Mouse (Mus musculus): Measurements from ENCODE around the gene Grm2. TPM values are rescaled to one million over a fixed set of nuclear protein-coding genes. Genes with fewer than 3 reads are reported as not detected.
"Not testable (repeated sequence)": the region's sequence is repeated elsewhere in the genome, so short reads cannot be mapped to it uniquely, and the experiment has no call there.

Grm2 gene
- polyA plus RNA-seq, 1 experiment from 2014 or later: not detected

DNA sequence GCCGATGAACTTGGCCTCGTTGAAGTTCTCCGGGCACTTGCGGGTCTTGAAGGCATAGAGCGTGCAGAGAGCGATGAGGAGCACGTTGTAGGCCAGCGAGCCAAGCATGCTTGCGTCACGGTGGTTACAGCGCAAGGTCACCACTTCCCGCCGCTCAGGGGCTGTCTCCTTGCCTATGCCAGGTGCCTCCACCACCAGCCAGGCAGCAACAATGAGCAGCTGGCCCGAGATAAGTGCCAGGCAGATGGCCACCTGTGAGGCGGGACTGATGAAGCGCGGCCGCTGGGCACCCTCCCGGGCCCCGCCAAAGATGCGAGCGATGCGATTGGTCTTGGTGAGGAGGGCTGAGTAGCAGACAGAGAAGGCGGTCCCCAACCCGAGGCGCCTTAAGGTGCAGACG lies 8.7 kb downstream of the Grm2 start:
- peaks cover 18% of the 10 kb centered on the region for H3K27me3 ChIP-seq (ENCODE audit: control insufficient read depth, insufficient read depth, low read length)
- ATAC-seq (ENCODE audit: insufficient number of reproducible peaks, insufficient read depth, low FRiP score, low read depth): no peak
- no peak overlapping the region for H3K27ac ChIP-seq (replicated peaks in 1 of 2; ENCODE audit: control insufficient read depth in 1 of 2, insufficient read depth in 1 of 2, low read depth in 2 of 2, low read length in 2 of 2)
- WGBS: 58% methylated on average over 27 of the region's 27 CpGs
- no peak overlapping the region for H3K9ac ChIP-seq (ENCODE audit: low read length)
- H3K4me2 ChIP-seq (ENCODE audit: low read length): no peak overlapping the region
- H3K36me3 ChIP-seq (ENCODE audit: control insufficient read depth, insufficient read depth, low read length): no peaks in the 10 kb centered on the region
- no peak overlapping the region for H3K4me3 ChIP-seq (ENCODE audit: control insufficient read depth in 1 of 2, insufficient read depth in 1 of 2, low read depth in 1 of 2, low read length in 2 of 2)
- no peaks in the 10 kb centered on the region for H3K9me3 ChIP-seq (ENCODE audit: control insufficient read depth, low read length)
- H3K4me1 ChIP-seq (ENCODE audit: control insufficient read depth in 2 of 2, insufficient read depth in 2 of 2, low read length in 2 of 2): no peaks in the 10 kb centered on the region

DNA sequence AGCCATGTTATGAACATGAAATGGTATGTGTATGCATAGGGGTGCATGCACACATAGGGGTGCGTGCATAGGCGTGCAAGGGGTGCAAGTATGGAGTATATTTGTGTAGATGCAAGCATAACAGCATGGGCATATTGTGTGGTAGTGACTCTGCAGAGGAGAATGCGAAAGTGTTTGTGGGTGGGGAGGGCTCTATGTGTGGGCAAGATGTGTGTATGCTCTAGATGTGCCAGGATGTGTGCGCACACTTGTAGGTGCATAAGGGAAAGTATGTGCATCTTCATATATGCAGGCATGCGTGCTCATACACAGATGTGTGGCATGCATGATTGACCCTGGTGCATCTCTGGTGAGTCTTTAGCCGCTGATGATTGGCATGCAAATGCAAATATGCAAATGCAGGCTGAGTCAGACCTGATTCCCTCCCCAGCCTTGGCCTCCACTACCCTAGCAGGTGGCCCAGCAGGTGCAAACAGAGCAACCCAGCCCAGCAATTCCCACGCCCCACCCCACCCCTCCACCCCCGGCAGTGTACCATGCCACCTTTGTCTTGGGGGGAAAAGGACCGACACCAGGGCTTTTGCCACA lies 10.1 kb downstream of the Grm2 start:
- no peak for ATAC-seq (ENCODE audit: insufficient number of reproducible peaks, insufficient read depth, low FRiP score, low read depth)
- 75% methylated on average over 9 of the region's 9 CpGs for WGBS
- H3K27me3 ChIP-seq (ENCODE audit: control insufficient read depth, insufficient read depth, low read length): peaks cover 15% of the 10 kb centered on the region
- H3K27ac ChIP-seq (replicated peaks in 1 of 2; ENCODE audit: control insufficient read depth in 1 of 2, insufficient read depth in 1 of 2, low read depth in 2 of 2, low read length in 2 of 2): no peak overlapping the region
- H3K9ac ChIP-seq (ENCODE audit: low read length): no peak overlapping the region
- no peak overlapping the region for H3K4me3 ChIP-seq (ENCODE audit: control insufficient read depth in 1 of 2, insufficient read depth in 1 of 2, low read depth in 1 of 2, low read length in 2 of 2)
- H3K4me1 ChIP-seq (ENCODE audit: control insufficient read depth in 2 of 2, insufficient read depth in 2 of 2, low read length in 2 of 2): no peaks in the 10 kb centered on the region
- no peaks in the 10 kb centered on the region for H3K9me3 ChIP-seq (ENCODE audit: control insufficient read depth, low read length)
- no peak overlapping the region for H3K4me2 ChIP-seq (ENCODE audit: low read length)
- no peaks in the 10 kb centered on the region for H3K36me3 ChIP-seq (ENCODE audit: control insufficient read depth, insufficient read depth, low read length)

- Histone ChIP-seq H3K4me1 (ENCODE audit: control insufficient read depth in 2 of 2, insufficient read depth in 2 of 2, low read length in 2 of 2) (no peaks in the 10 kb centered on the region), H3K9me3 (ENCODE audit: control insufficient read depth, low read length) (no peaks in the 10 kb centered on the region), H3K36me3 (ENCODE audit: control insufficient read depth, insufficient read depth, low read length) (no peaks in the 10 kb centered on the region), H3K9ac (ENCODE audit: low read length) (no peak overlapping the region), H3K27me3 (ENCODE audit: control insufficient read depth, insufficient read depth, low read length) (peaks cover 19% of the 10 kb centered on the region), H3K27ac (replicated peaks in 1 of 2; ENCODE audit: control insufficient read depth in 1 of 2, insufficient read depth in 1 of 2, low read depth in 2 of 2, low read length in 2 of 2) (no peak overlapping the region), H3K4me2 (ENCODE audit: low read length) (no peak overlapping the region), H3K4me3 (ENCODE audit: control insufficient read depth in 1 of 2, insufficient read depth in 1 of 2, low read depth in 1 of 2, low read length in 2 of 2) (no peak overlapping the region)
- 61% methylated on average over 6 of the region's 6 CpGs for WGBS
- no peak for ATAC-seq (ENCODE audit: insufficient number of reproducible peaks, insufficient read depth, low FRiP score, low read depth)
Measured at GRCm38 (mm10) chr9:106643787-106644186, 12.1 kb downstream of the Grm2 start.

- Histone ChIP-seq H3K9ac (ENCODE audit: low read length) (no peak overlapping the region), H3K36me3 (ENCODE audit: control insufficient read depth, insufficient read depth, low read length) (no peaks in the 10 kb centered on the region), H3K4me3 (ENCODE audit: control insufficient read depth in 1 of 2, insufficient read depth in 1 of 2, low read depth in 1 of 2, low read length in 2 of 2) (no peak overlapping the region), H3K9me3 (ENCODE audit: control insufficient read depth, low read length) (no peaks in the 10 kb centered on the region), H3K4me1 (ENCODE audit: control insufficient read depth in 2 of 2, insufficient read depth in 2 of 2, low read length in 2 of 2) (no peaks in the 10 kb centered on the region), H3K27me3 (ENCODE audit: control insufficient read depth, insufficient read depth, low read length) (peaks cover 16% of the 10 kb centered on the region), H3K27ac (replicated peaks in 1 of 2; ENCODE audit: control insufficient read depth in 1 of 2, insufficient read depth in 1 of 2, low read depth in 2 of 2, low read length in 2 of 2) (no peak overlapping the region), H3K4me2 (ENCODE audit: low read length) (no peak overlapping the region)
- ATAC-seq (ENCODE audit: insufficient number of reproducible peaks, insufficient read depth, low FRiP score, low read depth): no peak
- 34% methylated on average over 7 of the region's 7 CpGs for WGBS
Measured at GRCm38 (mm10) chr9:106643128-106643527, 12.8 kb downstream of the Grm2 start.

DNA sequence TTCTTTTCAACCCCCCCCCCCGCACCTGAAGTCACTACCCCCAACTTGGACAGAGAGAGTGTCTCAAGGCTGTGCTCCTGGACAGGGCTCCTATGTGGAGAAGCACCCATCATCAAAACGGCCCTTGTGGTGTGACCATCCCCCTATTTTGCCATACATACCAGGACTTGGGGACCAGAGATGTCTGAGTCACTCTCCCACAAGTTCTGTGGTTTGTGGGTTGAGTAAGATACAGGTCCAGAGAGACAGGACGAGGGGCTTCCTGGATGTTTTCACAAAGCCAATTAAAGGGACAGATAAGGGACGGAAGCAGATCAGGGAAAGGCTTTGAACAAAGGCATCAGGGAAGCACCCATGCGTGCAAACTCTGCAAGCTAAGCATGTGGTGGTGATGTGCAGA lies 14.5 kb downstream of the Grm2 start:
- no peak overlapping the region for H3K9ac ChIP-seq (ENCODE audit: low read length)
- no peak for ATAC-seq (ENCODE audit: insufficient number of reproducible peaks, insufficient read depth, low FRiP score, low read depth)
- H3K36me3 ChIP-seq (ENCODE audit: control insufficient read depth, insufficient read depth, low read length): no peaks in the 10 kb centered on the region
- H3K9me3 ChIP-seq (ENCODE audit: control insufficient read depth, low read length): no peaks in the 10 kb centered on the region
- H3K4me3 ChIP-seq (ENCODE audit: control insufficient read depth in 1 of 2, insufficient read depth in 1 of 2, low read depth in 1 of 2, low read length in 2 of 2): no peak overlapping the region
- H3K4me2 ChIP-seq (ENCODE audit: low read length): no peak overlapping the region
- no peak overlapping the region for H3K27ac ChIP-seq (replicated peaks in 1 of 2; ENCODE audit: control insufficient read depth in 1 of 2, insufficient read depth in 1 of 2, low read depth in 2 of 2, low read length in 2 of 2)
- H3K4me1 ChIP-seq (ENCODE audit: control insufficient read depth in 2 of 2, insufficient read depth in 2 of 2, low read length in 2 of 2): no peaks in the 10 kb centered on the region
- 26% methylated on average over 5 of the region's 5 CpGs for whole genome bisulfite sequencing
- H3K27me3 ChIP-seq (ENCODE audit: control insufficient read depth, insufficient read depth, low read length): 0 out of 2 replicates have a peak, but pooled peaks cover 5% of the 10 kb centered on the region

DNA sequence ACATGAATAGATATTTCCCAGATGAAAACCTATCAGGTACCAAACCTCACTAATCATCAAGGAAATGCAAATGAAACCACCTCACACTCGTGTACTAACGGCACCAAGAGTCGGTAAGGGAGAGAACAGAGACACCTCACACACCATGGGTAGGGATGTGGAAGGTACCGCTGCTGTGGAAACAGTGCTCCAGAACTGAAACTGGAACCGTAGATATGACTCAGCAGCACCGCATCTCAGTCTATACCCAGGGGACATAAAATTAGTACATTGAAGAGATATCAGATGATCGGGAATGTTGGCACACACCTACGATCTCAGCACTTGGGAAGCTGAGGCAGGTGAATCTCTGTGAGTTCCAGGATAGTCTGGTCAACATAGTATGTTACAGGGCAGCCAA lies 17.7 kb downstream of the Grm2 start:
- Histone ChIP-seq H3K9ac (ENCODE audit: low read length) (no peak overlapping the region), H3K27me3 (ENCODE audit: control insufficient read depth, insufficient read depth, low read length) (0 out of 2 replicates have a peak, but pooled peaks cover 5% of the 10 kb centered on the region), H3K27ac (replicated peaks in 1 of 2; ENCODE audit: control insufficient read depth in 1 of 2, insufficient read depth in 1 of 2, low read depth in 2 of 2, low read length in 2 of 2) (no peak overlapping the region), H3K4me1 (ENCODE audit: control insufficient read depth in 2 of 2, insufficient read depth in 2 of 2, low read length in 2 of 2) (no peaks in the 10 kb centered on the region), H3K4me3 (ENCODE audit: control insufficient read depth in 1 of 2, insufficient read depth in 1 of 2, low read depth in 1 of 2, low read length in 2 of 2) (no peak overlapping the region), H3K36me3 (ENCODE audit: control insufficient read depth, insufficient read depth, low read length) (no peaks in the 10 kb centered on the region), H3K9me3 (ENCODE audit: control insufficient read depth, low read length) (no peaks in the 10 kb centered on the region), H3K4me2 (ENCODE audit: low read length) (no peak overlapping the region)
- 81% methylated on average over 8 of the region's 8 CpGs for whole genome bisulfite sequencing
- no peak for ATAC-seq (ENCODE audit: insufficient number of reproducible peaks, insufficient read depth, low FRiP score, low read depth)

DNA sequence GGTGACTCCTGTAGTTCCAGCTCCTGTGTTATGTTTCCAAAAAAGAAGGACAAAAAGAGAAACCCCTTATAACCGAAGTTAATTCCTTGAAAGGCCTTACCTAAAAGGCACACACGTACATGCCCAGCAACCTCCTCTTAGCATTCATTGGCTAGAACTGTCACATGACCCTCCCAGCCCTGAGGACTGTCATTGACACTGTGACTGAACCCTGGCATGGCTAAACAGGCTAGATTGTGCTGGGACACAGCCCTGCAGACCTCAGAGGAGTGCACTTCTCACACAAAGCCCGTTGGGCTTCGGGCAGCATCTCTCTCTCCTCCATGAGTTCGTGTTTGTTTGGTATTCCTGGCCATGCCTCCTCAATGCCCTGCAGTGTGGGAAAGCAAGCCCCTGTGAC lies 23.7 kb downstream of the Grm2 start:
- H3K36me3 ChIP-seq (ENCODE audit: control insufficient read depth, insufficient read depth, low read length): no peaks in the 10 kb centered on the region
- no peaks in the 10 kb centered on the region for H3K4me1 ChIP-seq (ENCODE audit: control insufficient read depth in 2 of 2, insufficient read depth in 2 of 2, low read length in 2 of 2)
- H3K4me3 ChIP-seq (ENCODE audit: control insufficient read depth in 1 of 2, insufficient read depth in 1 of 2, low read depth in 1 of 2, low read length in 2 of 2): no peak overlapping the region
- H3K4me2 ChIP-seq (ENCODE audit: low read length): no peak overlapping the region
- no peaks in the 10 kb centered on the region for H3K27me3 ChIP-seq (ENCODE audit: control insufficient read depth, insufficient read depth, low read length)
- H3K9me3 ChIP-seq (ENCODE audit: control insufficient read depth, low read length): no peaks in the 10 kb centered on the region
- H3K9ac ChIP-seq (ENCODE audit: low read length): no peak overlapping the region
- no peak for ATAC-seq (ENCODE audit: insufficient number of reproducible peaks, insufficient read depth, low FRiP score, low read depth)
- WGBS: 61% methylated on average over 5 of the region's 5 CpGs
- H3K27ac ChIP-seq (replicated peaks in 1 of 2; ENCODE audit: control insufficient read depth in 1 of 2, insufficient read depth in 1 of 2, low read depth in 2 of 2, low read length in 2 of 2): no peak overlapping the region

- not testable (repeated sequence) for H3K4me2 ChIP-seq (ENCODE audit: low read length); H3K4me3 ChIP-seq (ENCODE audit: control insufficient read depth in 1 of 2, insufficient read depth in 1 of 2, low read depth in 1 of 2, low read length in 2 of 2); H3K9me3 ChIP-seq (ENCODE audit: control insufficient read depth, low read length); H3K9ac ChIP-seq (ENCODE audit: low read length); ATAC-seq (ENCODE audit: insufficient number of reproducible peaks, insufficient read depth, low FRiP score, low read depth); H3K27me3 ChIP-seq (ENCODE audit: control insufficient read depth, insufficient read depth, low read length); H3K4me1 ChIP-seq (ENCODE audit: control insufficient read depth in 2 of 2, insufficient read depth in 2 of 2, low read length in 2 of 2); H3K36me3 ChIP-seq (ENCODE audit: control insufficient read depth, insufficient read depth, low read length); H3K27ac ChIP-seq (replicated peaks in 1 of 2; ENCODE audit: control insufficient read depth in 1 of 2, insufficient read depth in 1 of 2, low read depth in 2 of 2, low read length in 2 of 2)
- WGBS: 13% methylated on average over 8 of the region's 8 CpGs
Measured at GRCm38 (mm10) chr9:106627796-106628195, 28.1 kb downstream of the Grm2 start.

Data from heart, embryonic 14.5 days (tissue).